Mouse (Mus musculus) erythroid progenitor cell, adult 5-6 weeks (primary cell): ENCODE measurements around the gene Enpp1. TPM values are rescaled to one million over a fixed set of nuclear protein-coding genes. Genes with fewer than 3 reads are reported as not detected.
A peak's percentile ranks its signal among the peaks of the same experiment; 100 is the strongest.

Experiments used
- ATAC-seq: replicated peaks from 2 replicates; pipeline ENCODE4 v1.8.0; 2016; ENCODE audit warnings: moderate number of reproducible peaks, mild to moderate bottlenecking, moderate TSS enrichment, inconsistent platforms; ENCODE audit not compliant: poor library complexity, low FRiP score, severe bottlenecking
- total RNA-seq, 2 experiments: library from RNA; stranded (forward) in 1 of 2; stranded (reverse) in 1 of 2; fragments of 150-400 nt in 1 of 2; fragments of 186-747, 209-891 nt in 1 of 2; gene quantifications; 2 replicates each; pipeline versions ENCODE4 v1.2.3 to v1.2.4; 2015 to 2017; ENCODE audit warnings: low replicate concordance in 2 of 2

Gene Enpp1
- total RNA-seq (2015; ENCODE audit: low replicate concordance) (0.84 and 1.1 TPM in 2 replicates), total RNA-seq (2017; ENCODE audit: low replicate concordance) (1.4 and 2.0 TPM in 2 replicates)

DNA sequence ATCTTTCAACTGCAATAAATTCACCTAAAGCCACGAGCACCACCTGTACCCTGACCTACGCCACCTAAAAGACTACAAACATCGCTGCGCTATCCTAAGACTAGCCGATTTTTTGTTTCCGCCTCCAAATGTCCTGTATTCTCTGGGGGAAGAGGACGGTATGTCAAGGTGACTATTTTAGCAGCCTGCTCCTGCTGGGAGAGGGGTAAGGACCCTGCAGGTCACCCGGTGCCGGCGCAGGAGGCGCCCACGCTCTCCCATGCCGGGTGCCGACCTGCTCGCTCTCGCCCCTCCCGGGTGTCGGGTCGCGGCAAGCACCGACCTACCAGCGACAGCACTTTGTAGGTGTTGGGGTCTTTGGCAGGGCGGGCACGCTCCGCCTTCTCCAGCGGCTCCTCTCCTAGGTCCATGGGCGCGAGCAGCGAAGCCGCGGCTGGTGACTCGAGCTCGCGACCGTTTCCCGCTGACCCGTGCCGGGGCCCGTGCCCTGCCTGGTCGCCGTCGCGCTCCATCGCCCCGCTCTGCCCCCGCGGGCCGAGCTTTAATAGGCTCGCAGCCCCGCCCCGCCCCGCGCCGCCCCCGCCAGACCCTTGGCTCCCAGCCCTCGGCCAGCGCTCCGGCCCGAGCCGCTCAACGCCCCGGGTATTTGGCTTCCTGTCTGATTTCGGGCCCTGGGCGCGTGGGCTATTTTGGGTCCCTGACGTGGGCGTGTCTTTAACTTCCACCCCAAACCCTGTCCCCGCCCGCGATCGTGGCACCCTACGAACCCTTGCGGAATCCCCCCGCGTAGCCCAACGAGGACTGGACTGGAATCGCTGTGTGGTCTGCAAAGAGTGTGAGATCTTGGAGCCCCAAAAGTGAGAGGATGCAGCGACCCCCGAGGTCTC, at the start of gene Enpp1:
Gene Enpp1, minus strand, starts transcription at position 680 of the 887 bp plus-strand sequence.
- ATAC-seq = peak; percentile 66

GRCm38 (mm10) chr10:24758326-24758915, 46.5 kb upstream of the Enpp1 start:
- ATAC-seq = no peak

- ATAC-seq = no peak
Measured at GRCm38 (mm10) chr10:24754874-24755540, 43.0 kb upstream of the Enpp1 start.

- peak; percentile 48 for ATAC-seq
Measured at GRCm38 (mm10) chr10:24754251-24754835, 42.4 kb upstream of the Enpp1 start.

- peak; percentile 62; the same call in 1 of the 2 replicates for ATAC-seq
Measured at GRCm38 (mm10) chr10:24753536-24754250, 41.7 kb upstream of the Enpp1 start.

DNA sequence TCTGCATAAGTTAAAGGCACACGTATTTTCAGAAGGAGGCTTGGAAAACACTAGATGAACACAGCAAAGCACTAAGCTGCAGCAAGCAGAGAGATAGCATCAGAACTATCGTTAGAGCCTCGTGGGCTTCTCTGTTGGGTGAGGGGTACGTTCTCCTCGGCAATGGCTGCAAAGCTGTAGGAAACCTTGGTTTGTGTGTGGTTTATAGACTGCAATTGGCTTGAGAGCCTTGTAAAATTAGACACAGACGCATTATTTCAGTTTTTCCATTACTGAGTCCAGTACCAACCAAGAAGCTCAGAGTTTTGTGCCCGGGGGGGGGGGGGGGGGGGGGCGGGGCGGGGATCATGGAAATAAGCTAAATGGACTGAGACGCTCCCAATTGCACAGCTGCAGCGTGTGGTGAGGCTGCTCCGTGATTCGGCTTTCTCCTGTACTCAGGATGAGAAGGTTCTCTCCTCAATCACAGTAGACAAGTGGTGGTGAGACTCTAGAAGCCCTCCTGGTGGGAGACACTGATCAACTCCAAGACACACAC, 31.1 kb upstream of the Enpp1 start:
- no peak for ATAC-seq

- no peak for ATAC-seq
Measured at GRCm38 (mm10) chr10:24741229-24742198, 29.6 kb upstream of the Enpp1 start.

DNA sequence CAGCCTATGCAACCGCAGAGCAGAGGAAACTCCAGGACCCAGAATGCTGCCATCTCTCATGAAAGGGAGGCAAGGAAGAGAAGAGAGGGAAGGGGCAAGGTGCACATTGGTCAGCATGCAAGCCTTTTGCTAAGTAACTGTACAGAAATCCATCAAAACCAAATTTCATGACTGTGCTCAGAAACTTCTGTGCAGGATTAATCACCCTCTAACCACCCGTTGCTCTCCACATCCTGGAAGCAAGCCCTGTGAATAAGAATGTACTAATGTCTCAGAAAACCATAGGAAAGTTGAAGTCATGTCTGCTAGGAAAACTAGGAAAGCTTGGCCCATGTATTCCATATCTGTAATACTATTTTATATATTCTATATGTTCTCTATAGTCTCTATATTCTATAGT, 27.2 kb upstream of the Enpp1 start:
- no peak for ATAC-seq

DNA sequence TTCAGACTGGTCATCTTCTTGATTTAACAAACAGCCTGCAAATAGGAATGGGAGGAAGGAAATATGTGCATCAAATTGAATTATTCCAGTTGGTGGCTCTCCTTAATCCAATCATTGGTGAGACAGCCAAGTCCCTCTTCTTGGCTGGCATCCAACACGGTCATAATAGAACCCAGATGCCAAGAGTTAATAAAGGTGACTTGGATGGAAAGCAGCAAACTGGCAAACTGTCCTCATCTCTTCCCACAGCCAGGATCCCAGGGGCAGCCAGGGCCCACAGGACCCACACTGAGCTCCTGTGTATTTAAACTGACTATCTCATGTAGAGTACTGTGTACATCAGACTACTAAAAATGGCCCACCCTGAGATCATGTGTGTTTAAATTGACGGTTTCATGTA, 26.5 kb upstream of the Enpp1 start:
- ATAC-seq = no peak

GRCm38 (mm10) chr10:24735027-24735777, 23.2 kb upstream of the Enpp1 start:
- ATAC-seq = no peak

DNA sequence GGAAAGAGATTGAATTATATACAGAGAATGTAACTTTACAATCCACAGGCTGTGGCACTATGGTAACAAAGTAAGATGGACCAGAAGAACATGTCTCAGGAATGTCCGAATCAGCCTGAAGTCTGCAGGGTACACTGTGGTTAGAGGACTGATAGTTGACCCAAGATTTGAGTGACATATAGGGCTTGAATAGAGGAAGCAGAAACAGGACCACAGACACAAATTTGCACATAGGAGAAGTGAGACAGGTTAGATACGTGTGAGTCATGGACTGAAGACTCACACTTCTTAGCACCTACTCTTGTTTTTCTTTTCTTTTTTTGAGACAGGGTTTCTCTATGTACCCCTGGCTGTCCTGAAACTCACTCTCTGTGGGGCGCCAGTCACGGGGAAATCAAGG, 15.5 kb upstream of the Enpp1 start:
- ATAC-seq = no peak

- ATAC-seq = no peak
Measured at GRCm38 (mm10) chr10:24725197-24725596, 13.2 kb upstream of the Enpp1 start.

GRCm38 (mm10) chr10:24721841-24722240, 9.9 kb upstream of the Enpp1 start:
- no peak for ATAC-seq

GRCm38 (mm10) chr10:24719383-24719782, 7.4 kb upstream of the Enpp1 start:
- no peak for ATAC-seq

- ATAC-seq = 0 out of 2 replicates have a peak, but pooled peaks have one; percentile 30
Measured at GRCm38 (mm10) chr10:24718720-24719119, 6.8 kb upstream of the Enpp1 start.

DNA sequence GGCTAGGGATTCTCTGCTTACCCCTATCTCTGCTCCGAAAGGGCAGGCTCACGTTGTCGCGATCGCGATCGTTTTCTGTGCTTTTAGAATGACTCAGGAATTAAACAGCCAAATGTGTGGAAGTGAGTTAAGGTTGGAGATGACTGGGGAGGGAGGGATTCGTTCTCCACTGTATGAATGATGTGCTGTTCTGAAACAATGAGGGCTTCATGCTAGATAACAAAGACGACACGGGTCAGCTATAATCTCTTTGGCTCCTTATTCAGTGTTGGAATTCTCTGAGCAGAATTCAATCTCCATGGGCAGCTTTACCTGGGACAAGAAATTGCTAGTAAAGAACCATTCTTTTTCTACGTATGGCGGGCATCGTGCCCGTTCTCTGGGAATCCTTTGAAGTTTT, 6.1 kb upstream of the Enpp1 start:
- ATAC-seq = no peak

DNA sequence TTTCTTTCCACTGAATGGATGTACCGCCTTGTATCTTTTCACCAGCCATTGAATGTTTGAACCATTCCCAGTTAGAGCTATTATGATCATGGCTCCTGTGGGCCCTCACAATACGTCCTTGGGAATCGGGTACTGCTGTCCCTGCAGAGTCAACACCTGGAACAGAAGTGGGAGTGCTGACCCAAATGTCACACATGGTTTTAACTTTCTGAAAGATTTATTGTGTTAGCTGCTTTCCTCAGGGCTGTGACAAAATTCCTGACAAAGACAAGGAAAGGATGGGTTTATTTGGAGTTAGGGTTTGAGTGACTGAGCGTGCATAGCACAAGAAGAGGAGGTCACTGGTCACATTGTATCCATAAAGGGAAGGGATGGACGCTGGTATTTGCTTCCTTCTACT, 4.3 kb upstream of the Enpp1 start:
- ATAC-seq = no peak
